Mouse (Mus musculus) brain, embryonic 18.5 days (tissue): ENCODE data around the gene Tax1bp3.

Experiments used
- DNase-seq: peaks from one replicate; pipeline ENCODE4 v3.0.0-alpha.2; 2012; ENCODE audit warnings: low read depth, low spot score

The Tax1bp3 gene

DNA sequence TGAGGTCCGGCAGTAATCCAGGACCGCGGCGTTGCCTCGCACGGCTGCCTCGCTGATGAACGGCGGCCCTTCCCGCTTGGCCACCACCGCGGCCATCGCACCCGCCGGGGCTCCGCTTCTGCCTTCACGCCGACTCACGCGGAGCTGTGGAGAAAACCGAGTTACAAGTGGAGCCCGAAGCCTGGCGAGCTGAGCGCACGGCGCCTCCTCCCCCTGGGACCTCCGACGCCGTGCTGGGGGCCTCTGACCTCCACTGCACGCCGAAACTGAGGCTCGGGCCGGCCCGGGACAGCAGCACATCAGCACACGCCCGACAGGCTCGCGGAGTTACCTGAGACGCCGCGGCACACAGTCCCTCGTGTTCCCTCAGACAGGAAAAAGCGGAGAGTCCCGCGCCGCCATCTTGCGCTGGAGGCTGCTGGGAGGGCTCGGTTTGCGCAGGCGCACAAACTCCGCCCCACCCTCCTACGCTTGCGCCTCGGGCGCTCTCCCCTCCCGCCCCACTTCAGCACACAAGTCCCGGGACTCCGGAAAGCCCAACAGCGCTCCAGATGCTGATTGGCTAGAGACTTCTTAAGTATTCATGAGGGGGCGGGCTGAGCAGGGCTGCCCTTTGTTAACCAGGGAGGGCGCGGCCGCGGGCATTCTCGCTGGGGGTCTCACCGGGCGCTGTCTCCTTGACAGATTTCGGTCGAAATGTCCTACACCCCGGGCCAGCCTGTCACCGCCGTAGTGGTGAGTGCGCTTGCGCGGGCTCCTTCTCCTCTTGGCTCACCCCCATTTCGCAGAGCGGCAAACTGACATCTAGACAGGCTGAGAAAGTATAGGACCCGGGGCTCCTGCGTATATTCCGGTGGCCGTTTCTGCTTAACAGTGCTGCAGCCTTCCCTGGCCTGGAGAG is at the start of gene Tax1bp3, which contains the start of gene Emc6:
TSS of gene Tax1bp3 (plus strand) at position 476 of the 901 bp plus-strand sequence.
TSS of gene Emc6 (minus strand) at position 430 of the 901 bp plus-strand sequence.
- DNase-seq, result peak; percentile 96

DNA sequence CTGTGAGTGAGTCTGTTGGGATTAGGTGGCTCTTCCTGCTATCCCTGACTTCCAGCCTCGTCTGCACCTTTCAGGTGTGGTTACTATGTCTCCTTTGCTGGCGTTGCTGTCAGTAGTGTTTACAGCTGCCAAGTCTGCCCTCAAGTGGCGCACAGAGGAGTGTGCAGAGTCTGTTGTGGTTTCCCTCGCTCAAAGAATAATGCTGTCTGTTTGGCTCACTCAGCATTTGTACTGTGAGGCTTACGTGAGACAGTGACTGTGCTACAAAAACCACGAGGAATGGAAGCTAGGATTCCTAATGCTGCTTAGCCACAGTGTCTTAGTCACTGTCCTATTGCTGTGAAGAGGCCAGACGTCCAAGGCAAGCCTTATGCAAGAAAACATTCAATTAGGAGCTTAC is 45.9 kb upstream of the Tax1bp3 start:
- no peak for DNase-seq

DNA sequence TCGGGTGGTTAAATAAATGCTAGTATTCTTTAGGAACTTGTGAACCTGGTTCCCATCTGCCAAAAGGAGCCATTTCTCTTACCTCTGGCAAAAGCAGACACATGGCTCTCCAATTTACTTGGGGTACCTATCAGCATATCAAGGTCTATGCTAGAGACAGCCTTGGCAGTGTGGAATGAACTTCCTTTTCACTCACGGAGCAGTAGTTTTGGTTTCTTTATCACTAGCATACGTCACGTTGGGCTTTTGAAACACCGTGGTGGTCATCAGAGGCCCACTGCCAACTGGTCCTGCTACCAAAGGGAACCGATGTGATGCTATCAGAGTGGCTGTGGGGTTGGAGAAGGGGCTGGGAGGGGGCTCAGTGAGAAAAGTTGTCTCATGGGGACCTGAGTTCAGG is 43.9 kb upstream of the Tax1bp3 start:
- DNase-seq, result no peak

DNA sequence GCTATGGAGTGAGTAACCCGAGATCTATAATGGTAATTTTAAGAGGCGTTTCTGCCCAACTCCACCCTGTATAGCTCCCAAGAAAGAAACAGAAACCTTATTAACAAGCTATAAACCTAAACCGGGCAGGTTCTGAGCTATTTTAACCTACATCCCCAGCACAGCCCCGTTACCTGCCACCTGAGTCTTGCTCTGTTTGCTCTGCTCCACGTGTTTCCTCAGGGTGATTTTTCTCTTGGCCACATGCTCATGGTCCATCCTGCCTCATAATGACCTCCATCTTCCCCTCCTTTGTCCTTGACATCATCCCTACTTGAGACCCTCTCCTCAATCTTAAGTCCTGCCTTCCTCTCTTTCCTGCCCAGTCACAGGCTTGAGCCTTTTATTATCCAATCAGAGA is 42.7 kb upstream of the Tax1bp3 start:
- DNase-seq, result no peak

DNA sequence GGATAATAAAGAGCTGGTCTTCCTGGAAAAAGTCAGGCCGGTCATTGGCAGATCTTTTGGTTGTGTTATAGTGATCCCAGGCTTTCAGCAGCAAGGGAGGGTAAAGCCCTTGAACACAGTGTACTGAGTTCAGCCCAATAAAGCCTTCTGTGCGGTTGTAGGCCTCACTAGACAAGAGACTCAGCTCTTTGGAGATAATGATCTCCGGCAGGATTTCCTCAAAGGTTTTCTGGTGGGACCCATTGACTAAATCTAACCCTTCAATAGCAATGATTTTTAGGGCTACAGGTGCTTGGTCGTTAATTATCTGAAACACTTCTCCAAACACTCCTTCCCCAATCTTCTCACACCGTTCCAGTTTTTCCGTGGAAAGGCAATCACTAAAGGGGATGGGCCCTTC is 40.3 kb upstream of the Tax1bp3 start:
- no peak for DNase-seq

DNA sequence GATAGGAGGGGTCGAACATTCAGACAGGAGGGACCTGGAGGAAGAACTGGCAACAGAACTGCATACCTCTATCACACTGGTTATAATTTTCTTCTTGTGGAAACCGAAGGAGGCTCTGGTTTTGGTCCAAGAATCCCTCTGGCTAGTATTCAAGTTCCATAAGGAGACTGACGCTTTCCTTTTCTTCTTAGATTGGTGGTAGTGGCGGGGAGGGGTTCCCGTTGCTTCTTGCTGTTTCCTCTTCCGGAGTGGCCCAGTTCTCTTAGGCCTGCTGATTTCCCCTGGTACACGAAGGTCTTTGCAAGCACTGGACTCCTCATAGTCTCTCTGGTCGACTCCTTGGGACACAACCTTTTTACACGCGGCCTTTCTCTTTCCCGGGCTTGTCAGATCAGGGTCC is 39.8 kb upstream of the Tax1bp3 start:
- no peak for DNase-seq

DNA sequence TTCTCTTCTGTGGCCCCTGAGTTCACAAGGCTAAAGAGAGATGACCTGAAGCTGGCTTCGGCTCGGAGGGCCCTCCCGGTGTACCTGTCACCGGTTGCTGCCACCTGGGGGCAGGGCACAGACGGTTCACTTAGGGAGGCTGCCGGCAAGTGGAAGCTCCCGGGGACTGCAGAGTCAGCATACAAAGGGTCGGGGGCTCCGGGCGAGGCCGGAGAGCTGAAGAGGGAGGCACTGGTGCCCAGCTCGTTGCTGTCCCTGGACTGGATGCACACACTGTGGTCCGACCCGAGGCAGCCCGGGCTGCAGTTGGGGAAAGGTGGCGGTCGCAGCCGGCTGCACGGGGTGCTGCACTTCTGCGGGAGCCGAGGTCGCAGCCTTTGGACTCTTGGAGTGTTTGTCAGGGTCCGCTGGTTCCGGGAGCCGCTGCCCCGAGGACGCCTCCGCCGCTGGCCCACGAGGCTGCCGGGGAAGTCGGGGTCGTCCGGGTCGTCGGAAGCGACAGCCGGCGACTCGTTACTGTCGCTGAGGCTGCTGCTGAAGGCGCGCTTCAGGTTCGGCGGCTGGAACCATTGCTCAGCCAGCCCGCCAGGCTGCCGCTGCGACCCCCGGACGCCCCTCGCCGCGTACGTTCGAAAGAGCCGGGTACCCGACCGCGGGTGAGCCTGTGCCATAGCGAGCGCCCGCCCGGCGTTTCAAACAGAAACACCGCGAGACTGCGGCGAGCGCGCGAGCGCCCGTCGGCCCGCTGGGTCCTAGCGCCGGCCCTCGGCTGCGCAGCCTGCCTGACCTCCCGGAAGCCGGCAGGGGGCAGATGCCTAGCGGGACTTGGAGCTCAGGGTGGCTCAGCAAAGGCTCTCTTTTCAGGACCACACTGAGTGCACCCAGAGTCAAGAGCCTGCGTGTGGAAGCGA is 39.0 kb upstream of the Tax1bp3 start, which contains the start of gene Haspin:
TSS of gene Haspin (minus strand) at position 704 of the 911 bp plus-strand sequence.
- DNase-seq, result peak; percentile 66

DNA sequence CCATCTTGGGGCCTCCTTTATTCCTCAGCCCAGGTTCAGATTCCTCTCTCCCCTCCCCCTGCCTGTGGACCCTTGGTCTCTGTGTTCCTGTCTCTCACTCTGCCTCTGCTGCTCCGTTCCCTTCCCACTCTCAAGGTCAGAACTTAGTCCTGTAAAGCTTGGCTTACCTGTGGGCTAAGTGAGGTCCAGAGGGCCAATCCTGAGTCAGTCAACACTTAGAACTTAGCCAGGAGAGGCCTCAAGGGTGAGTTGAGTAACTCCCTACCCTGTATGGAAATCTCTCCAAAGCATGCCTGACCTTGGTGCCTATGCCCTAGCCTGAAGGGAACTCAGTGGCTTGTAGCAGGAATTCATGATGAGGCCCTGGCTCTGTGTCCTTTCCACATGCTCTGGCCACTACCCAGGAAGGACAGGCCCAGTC is 32.6 kb upstream of the Tax1bp3 start:
- DNase-seq, result no peak

DNA sequence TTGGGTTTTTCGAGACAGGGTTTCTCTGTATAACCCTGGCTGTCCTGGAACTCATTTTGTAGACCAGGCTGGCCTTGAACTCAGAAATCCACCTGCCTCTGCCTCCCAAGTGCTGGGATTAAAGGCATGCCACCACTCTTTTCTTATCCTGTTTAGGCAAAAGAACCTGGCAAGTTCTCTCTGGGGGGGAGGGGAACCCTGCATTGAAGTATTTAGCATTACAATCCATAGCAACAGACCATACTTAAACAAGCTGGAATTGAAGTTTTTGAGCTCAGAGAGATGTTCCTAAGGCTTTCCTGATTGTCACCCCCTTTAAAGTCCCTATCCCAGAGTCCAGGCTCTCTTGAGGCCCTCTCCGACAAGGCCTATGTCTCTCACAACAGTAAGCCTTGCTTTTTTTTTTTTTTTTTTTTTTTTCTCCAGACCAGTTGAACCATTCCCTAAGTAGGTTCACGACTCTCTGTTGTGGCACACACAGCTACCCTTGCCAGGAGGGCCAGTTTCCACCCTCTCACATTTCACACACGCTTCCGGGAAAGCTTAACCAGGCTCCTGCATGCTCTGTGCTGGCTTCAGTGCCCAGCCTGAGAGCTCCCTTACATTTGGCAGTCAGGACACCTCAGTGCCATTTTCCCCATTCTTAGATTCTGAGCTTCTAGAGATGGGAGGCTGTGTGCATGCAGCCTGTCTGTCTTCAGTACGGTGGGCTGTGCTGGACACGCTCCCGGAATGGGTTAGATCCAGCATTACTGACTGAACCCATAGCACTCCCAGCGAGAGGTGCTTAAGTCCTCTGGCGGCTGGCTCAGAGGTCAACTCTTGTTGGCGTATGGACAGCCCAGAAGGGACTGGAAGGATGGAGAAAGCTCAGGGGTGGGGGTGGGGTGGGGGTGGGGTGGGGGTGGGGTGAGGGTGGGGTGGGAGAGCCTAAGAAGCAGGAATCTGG is 30.6 kb upstream of the Tax1bp3 start:
- DNase-seq, result no peak

DNA sequence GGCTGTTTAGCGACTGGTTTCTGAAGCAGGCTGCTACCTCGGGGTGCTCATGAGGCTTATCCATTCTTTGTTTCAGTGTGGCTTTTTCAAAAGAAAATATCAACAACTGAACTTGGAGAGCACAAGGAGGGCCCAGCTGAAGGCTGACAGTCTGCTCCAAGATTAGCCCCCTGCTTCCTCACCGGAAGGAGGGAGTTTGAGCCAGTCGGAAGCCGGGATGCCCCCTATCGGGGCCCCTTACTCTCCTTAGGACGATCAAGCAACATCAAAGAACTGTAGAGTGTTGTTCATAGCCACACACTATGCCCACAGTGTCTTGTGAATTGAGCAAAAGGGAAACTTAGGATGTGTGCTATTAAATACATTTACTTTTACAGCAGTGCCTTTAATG is 29.9 kb upstream of the Tax1bp3 start:
- DNase-seq, result no peak

DNA sequence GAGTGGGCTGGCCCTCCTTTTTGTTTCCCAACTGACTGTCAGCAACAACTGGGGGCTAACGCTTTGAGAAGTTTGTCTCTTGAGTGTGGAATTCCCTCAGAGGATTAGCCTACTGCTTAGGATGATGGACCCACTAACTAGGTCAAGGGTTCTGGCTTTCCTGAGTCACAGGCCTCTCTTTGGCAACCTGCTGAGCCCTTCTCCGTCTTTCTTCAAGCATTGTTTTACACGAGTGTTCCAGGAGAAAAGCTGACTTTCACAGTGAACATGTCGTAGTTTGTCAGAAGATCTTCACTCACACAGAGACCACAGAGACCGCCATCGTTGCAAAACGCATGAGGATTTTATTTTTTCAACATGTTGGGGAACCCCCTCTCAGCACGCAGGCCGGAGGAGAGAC is 28.7 kb upstream of the Tax1bp3 start:
- no peak for DNase-seq

DNA sequence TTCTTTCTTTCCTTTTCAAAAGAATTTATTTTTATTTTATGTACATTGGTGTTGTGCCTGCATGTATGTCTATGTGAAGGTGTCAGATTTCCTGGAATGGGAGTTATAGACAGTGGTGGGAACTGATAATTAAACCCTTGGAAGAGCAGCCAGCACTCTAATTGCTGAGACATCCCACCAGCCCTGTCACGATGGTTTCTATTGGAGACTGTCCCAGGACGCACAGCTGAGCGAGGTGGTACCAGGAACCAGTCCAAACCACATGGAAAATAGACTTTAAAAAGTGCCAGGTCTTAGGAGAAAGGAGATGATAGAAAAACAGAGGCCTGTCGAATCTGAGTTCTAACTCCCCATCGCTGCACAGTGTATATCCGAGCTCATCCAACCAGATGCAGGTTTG is 21.8 kb upstream of the Tax1bp3 start:
- DNase-seq, result no peak

DNA sequence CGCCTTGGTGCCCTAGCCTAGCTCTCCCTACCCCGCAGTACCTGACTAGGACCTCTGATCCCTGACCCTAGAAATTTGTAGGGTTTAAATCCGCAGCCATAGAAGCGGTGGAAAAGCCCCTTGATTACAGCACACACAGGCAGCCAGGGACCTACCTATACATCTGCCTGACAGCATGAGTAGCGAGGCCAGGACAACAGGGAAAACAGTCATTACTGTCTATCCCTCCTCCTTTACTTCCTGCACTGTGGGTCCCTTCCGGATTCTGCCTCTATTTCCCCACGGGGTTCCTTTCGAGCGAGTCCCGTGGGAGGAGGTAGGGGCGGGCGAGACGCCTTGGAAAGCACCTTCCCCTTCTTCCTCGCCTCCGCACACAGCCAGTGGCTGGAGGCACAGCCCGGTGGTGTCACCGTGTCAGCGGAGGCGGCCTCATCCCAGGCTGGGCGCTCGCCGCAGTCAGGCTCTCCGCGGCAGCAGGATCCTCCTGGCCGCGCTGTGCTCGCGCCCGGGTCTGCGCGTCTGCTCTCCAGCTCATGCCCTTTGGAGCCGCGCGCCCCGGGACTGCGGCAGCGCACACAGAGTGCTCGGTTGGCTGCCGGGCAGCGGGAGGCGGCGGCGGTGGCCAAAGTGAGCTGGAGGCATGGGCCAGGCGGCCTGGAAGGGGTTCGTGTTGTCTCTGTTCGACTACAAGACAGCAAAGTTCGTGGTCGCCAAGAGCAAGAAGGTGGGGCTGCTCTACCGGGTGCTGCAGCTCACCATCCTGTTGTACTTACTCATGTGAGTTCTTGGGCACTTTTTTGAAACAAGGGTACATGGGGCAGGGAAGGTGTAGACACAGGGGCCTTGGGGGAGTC is 16.7 kb upstream of the Tax1bp3 start, which contains the start of gene P2rx5:
TSS of gene P2rx5 (plus strand) at position 465 of the 854 bp plus-strand sequence.
- DNase-seq, result no peak

DNA sequence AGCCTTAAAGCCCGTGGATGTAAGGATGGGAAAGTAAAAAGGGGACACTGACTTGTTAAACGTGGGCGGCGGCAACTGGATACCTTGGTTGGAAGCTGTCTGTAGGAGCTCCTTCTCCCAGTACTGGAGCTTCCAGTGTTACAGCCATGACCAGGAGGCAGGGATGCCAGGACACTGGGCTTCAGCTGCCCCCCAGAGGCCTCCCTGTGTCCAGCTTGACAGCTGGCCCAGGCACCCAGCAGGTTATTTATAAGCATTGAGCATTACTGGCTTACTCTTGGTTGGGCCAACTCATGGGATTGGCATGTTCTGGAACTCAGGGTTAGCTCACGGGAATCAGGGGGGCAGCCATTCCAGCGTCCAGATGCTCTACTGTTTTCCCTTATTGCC is 16.1 kb upstream of the Tax1bp3 start:
- no peak for DNase-seq

DNA sequence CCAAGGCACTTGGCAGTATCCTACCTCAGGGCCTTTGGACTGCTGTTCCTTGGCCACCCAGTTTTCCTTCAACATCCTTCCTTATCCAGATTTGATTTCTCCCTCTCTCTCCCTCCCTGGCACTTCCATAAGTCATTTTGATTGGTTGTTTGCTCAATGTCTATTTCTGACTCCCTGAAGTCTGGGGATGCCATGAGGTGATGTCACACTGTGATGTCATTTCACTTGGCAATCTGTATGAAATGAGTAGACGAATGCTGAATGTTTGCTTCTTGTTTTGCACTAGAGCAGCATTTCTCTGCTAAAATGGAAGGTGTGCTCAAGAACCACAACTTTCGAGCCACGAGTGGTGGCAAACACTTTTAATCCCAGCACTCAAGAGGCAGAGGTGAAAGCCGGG is 15.3 kb upstream of the Tax1bp3 start:
- DNase-seq, result no peak

DNA sequence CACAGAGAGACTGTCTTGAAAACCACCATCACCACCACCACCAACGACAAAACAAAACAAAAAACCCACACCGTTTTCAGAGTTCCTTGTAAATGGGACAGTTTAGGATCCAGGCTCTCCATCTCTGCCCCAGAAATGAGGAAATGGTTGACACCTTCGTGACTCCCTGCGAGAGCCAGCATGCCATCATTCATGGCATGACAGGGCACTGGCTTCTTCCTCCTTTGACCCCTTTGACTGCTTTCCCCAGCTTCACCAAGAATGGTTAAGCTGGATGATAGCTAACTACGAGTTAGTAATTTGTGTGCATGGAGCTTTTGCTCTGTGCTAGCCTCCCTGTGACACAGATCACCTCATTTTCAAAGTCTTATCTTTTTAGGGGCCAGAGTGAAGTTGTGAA is 14.6 kb upstream of the Tax1bp3 start:
- no peak for DNase-seq

DNA sequence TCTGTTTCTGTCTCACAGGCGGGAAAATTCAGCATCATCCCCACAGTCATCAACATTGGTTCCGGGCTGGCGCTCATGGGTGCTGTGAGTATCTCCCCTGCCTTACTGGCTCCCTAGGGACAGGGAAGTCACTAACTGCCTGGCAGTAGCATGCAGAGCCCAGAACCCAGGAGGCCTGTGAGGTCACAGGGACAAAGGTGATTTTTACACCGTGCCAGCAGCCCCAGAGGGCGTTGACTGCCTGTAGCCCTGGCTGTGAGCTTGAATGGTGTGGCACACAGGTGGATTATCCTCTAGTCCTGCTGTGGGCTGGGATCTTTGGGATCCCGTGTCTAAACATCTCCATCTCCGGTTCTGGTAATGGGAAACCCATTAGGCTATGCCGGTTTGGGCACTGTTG is 8.8 kb upstream of the Tax1bp3 start:
- no peak for DNase-seq

DNA sequence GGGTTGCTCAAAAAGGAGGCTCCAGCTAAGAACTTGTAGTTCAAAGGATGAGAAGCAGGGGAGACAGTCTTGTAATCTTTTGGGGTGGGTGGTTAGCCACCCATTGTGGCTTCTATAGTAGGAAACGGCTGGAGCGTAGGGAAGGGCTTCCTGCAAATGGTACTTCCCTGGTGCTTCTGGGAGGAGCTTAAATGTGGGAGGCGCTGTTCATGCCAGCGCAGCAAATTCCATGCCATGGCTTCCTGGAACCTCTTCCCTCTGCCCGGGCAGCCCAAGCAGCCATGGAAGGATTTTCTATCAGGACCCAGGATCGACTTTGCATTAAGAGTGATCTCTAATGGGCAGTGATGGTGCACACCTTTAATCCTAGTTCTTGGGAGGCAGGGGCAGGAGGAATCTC is 8.3 kb upstream of the Tax1bp3 start:
- no peak for DNase-seq

DNA sequence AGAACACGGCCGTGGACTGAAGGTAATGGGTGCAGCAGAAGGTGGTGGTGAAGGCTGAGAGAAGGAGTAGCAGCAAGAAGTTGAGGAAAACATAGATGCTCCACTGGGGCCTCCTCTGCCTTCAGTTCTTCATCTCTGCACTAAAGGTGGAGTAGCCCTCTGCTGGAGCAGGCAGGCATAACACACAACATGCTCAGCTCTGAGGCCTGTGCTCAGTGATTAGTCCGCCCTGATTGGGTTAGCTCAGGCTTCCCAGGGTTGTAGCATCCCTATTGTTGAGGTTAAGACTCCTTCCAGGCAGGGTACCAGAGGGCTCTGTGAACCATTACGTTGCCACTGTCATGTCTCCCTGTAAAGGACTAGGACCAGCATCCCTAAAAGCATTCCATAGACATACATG is 7.7 kb upstream of the Tax1bp3 start:
- DNase-seq, result no peak

DNA sequence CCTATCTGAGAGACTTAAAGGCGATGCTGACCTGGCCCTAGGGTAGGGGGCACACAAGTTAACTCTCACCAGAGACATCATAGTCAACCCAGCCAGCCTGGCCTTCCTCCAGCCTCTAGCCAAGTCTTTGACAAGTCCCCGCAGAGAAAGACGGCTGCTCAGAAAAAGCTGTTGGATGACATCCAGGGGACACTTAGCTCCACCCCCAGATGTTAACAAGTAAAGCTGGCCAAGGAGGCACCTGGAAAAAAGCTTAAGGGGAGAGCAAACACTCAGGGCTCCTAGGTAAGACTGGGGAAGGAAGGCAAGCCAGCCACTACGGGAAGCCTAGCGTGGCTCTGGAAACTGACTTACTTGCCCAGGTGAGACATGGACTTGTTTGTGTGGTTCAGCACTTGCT is 4.7 kb upstream of the Tax1bp3 start:
- DNase-seq, result no peak
